Mouse (Mus musculus) thymus, adult 2 months (tissue): ENCODE results near the gene Nr1d1.

ENCODE experiments used
- CTCF ChIP-seq: fragments of 200-500 bp; IDR thresholded peaks from 2 replicates; pipeline ENCODE4 v1.5.1; 2012; ENCODE audit warnings: mild to moderate bottlenecking, control low read depth, low read length, moderate library complexity, borderline replicate concordance; ENCODE audit not compliant: control insufficient read depth, poor library complexity, insufficient read depth; ENCODE audit errors: extremely low read depth
- POLR2A ChIP-seq: fragments of 200-500 bp; IDR thresholded peaks from 2 replicates; pipeline ENCODE4 v1.6.1; 2012; ENCODE audit warnings: mild to moderate bottlenecking, low read length, control low read depth, moderate library complexity; ENCODE audit not compliant: control insufficient read depth, poor library complexity, insufficient read depth; ENCODE audit errors: extremely low read depth

DNA sequence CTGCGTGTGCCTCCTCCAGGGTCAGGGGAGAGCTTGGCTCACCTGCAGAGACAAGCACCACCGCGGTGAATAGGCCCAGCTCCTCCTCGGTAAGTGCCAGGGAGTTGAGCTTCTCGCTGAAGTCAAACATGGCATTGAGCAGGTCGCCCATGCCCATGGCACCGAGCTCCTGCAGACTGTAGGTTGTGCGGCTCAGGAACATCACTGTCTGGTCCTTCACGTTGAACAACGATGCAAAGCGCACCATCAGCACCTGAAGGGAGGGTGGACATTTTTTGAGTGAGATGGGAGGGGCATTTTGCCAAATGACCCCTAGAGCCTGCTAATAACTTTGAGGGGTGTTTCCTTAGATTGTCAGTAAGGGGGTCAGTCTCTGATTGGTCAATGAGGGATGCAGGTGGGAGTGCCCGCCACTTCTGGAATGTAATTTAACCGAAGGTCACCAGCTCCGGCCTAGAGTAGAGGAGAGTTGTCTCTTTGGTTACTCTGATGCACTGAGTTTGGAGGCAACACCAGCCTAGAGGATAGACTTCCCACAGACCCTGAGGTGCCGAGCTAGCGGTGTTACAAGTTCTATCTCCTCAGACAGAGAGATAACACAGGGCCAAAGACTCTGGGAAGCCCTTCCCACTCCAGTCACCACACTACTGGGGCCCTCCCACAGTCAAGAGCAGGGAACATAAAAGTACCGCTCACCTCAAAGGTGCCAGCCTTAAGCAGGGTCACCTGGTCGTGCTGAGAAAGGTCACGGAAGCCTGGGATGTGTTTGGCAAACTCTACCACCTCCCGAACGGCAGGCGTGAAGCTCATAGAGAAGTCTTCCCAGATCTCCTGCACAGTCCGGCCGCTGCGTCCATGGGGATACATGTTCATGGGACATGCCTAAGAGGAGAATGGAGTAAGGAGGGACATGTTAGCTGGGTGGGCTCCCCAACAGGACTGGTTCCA is 5.9 kb downstream of the Nr1d1 start:
- TF ChIP-seq CTCF: no peak
- no peak for TF ChIP-seq POLR2A
